Mouse (Mus musculus) liver (tissue): ENCODE data around the gene Fgr.
A peak's percentile ranks its signal among the peaks of the same experiment; 100 is the strongest.

Experiments used
- DNase-seq: peaks from one replicate; pipeline ENCODE4 v3.0.0-alpha.2; 2020; ENCODE audit warnings: mixed read lengths

Fgr gene

GRCm38 (mm10) chr4:133039832-133040231, 65.9 kb downstream of the Fgr start:
- no peak for DNase-seq

- no peak for DNase-seq
These were observed 66.5 kb downstream of the Fgr start for GRCm38 (mm10) chr4:133040241-133040904.

GRCm38 (mm10) chr4:133042244-133042643, 68.3 kb downstream of the Fgr start:
- no peak for DNase-seq

- peak; percentile 54 for DNase-seq
These were observed 69.0 kb downstream of the Fgr start for GRCm38 (mm10) chr4:133042651-133043635.

GRCm38 (mm10) chr4:133043798-133044646, 70.1 kb downstream of the Fgr start:
- no peak for DNase-seq

- DNase-seq = no peak
These were observed 70.8 kb downstream of the Fgr start for GRCm38 (mm10) chr4:133044647-133045094.

GRCm38 (mm10) chr4:133045771-133046474, 72.0 kb downstream of the Fgr start:
- DNase-seq = no peak

GRCm38 (mm10) chr4:133046691-133047352, 72.9 kb downstream of the Fgr start:
- no peak for DNase-seq

GRCm38 (mm10) chr4:133047353-133048105, 73.6 kb downstream of the Fgr start:
- no peak for DNase-seq

GRCm38 (mm10) chr4:133049071-133049920, 75.4 kb downstream of the Fgr start:
- DNase-seq = no peak

GRCm38 (mm10) chr4:133050196-133050836, 76.4 kb downstream of the Fgr start:
- no peak for DNase-seq

- DNase-seq = no peak
These were observed 77.1 kb downstream of the Fgr start for GRCm38 (mm10) chr4:133050837-133051549.

GRCm38 (mm10) chr4:133051550-133051865, 77.6 kb downstream of the Fgr start:
- no peak for DNase-seq
